Mouse (Mus musculus): ENCODE results near the gene Tpbpa. TPM values are rescaled to one million over a fixed set of nuclear protein-coding genes. Genes with fewer than 3 reads are reported as not detected.
"Not testable (repeated sequence)": the region's sequence is repeated elsewhere in the genome, so short reads cannot be mapped to it uniquely, and the experiment has no call there.

Tpbpa gene
- total RNA-seq (2021), result not detected
- long read RNA-seq, experiment 1, result 0 reads
- long read RNA-seq, experiment 2, result 0 reads

- DNase-seq; intact Hi-C loops (cut with DNase I; ENCODE audit: low total_unique reads): not testable (repeated sequence)
These were observed at the start of gene Tpbpa for GRCm38 (mm10) chr13:60941884-60942283. Gene Tpbpa (minus strand): TSS chr13:60941984.

- DNase-seq; intact Hi-C loops (cut with DNase I; ENCODE audit: low total_unique reads): not testable (repeated sequence)
These were observed 45.1 kb upstream of the Tpbpa start for GRCm38 (mm10) chr13:60986915-60987314.

DNA sequence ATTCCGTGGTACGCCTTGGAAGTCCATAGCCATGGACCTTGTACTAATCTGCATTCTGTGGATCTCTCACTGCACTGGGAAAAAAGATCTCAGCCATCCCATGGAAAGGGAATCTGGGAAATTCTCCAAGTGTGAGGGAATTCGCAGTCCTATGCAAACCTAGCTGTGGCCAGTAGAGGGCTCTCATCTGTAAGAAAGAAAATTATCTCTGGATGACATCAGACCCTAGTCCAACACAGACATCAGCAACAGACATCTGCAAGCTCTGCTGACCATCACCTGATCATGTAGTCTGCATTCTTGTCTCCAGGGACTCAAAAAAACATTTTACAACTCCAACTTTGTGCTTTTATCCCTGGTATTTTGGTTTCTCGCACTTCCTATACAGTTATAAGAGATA is 30.5 kb upstream of the Tpbpa start:
- intact Hi-C loops (cut with DNase I; ENCODE audit: low total_unique reads); DNase-seq: not testable (repeated sequence)

DNA sequence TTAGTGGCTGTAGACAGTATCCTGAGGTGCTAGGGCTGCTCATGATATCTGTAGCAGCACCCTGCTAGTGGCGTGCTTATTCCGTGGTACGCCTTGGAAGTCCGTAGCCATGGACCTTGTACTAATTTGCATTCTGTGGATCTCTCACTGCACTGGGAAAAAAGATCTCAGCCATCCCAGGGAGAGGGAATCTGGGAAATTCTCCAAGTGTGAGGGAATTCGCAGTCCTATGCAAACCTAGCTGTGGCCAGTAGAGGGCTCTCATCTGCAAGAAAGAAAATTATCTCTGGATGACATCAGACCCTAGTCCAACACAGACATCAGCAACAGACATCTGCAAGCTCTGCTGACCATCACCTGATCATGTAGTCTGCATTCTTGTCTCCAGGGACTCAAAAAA is 22.2 kb upstream of the Tpbpa start:
- DNase-seq, result not testable (repeated sequence)

DNA sequence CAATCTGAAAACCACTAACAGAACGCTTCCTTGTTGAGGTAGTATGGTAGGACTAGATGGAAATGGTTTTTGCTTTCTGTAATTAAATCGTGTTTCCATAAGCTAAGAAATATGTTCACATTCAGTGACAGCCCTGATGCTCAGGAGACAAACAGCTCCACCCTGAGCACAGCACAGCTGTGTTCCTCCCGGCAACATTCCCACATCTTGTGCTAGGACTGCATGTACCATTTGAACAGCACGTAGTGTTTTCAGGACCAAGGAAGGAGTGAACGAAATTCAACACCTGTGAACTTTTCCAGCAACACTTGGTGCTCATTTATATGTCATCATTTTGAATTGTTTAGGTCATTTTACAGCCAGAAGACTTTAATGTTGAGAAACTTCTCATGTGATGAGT is 19.9 kb upstream of the Tpbpa start:
- no peak for DNase-seq

More for the DNA sequence above, 22.2 kb upstream of the Tpbpa start:
- intact Hi-C loops (cut with DNase I; ENCODE audit: low total_unique reads), result not testable (repeated sequence)

DNA sequence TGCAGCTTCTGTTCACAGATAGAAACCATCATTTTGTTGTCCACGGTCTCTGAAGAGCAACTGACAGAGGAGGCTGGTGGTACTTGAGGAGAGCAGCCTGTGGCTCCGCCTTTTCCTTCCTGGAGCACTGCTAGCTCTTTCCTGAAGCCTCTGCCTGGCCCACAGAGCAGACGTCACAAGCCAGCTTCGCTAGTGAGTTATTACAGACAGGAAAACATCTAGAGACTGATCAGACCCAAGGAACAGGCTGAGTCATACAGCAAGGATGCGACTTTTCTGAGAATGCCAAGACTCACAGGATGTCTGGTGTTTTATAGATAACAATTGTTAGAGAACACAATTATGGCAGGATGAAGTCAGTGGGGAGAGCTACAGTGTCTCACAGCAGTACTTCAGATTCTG is 5.3 kb downstream of the Tpbpa start, which contains the start of the genes Gm49391 and Ctla2a:
Gm49391 (minus strand) TSS at position 72 of the 402 bp plus-strand sequence.
Ctla2a (minus strand) TSS at position 126 of the 402 bp plus-strand sequence.
- DNase-seq, result peak; percentile 11
- intact Hi-C loops (cut with DNase I; ENCODE audit: low total_unique reads), result no loop called here

More for the DNA sequence above, 19.9 kb upstream of the Tpbpa start:
- intact Hi-C loops (cut with DNase I; ENCODE audit: low total_unique reads), result no loop called here

DNA sequence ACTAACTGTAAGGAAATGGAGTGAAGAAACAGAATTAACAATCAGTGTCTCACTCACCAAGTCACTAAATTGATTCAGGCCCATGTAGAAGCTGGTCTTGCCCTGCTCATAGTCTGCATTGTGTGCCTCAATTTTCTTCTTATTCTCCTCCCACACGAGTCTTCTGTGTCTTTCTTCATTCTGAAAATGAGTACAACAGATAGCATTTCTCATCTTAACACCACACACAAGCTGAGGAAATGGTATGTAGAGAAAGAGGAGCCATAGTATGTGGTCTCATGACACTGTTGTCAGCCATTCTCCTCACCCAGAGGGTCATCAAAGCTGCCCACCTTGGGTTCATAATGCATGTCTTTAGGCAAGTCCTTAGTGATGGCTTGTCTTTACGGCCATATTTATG is 6.3 kb downstream of the Tpbpa start, which contains the start of gene Gm49393:
Gm49393 (minus strand) TSS at position 101 of the 400 bp plus-strand sequence.
- DNase-seq; intact Hi-C loops (cut with DNase I; ENCODE audit: low total_unique reads): not testable (repeated sequence)

DNA sequence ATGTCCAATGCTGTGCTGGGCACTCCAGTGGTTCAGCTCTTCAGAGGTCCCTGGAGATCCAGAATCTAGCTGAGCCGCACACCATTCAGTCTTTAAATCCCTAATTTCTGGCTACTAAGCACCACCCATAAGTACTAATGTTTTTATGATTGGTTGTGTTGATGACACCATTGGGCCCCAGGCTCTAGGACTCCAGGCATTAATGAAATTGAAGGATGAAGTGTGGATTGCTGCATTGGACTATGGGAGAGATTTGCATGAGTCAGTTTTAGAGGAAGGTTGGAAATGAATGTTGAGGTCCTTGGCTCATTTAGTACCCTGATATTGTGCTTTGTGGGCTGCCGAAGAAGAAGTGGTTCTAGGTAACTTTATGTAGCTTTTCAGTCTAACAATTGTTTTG is 37.0 kb downstream of the Tpbpa start, which contains the start of gene Tpbpb:
Tpbpb (minus strand) TSS at position 101 of the 400 bp plus-strand sequence.
- DNase-seq; intact Hi-C loops (cut with DNase I; ENCODE audit: low total_unique reads): not testable (repeated sequence)

GRCm38 (mm10) chr13:60897328-60897727 is 44.5 kb downstream of the Tpbpa start, which contains the start of gene Ctla2b:
Gene Ctla2b (minus strand): TSS chr13:60897447.
- intact Hi-C loops (cut with DNase I; ENCODE audit: low total_unique reads), result no loop called here
- DNase-seq, result peak; percentile 37

- DNase-seq; intact Hi-C loops (cut with DNase I; ENCODE audit: low total_unique reads): not testable (repeated sequence)
These were observed 45.0 kb downstream of the Tpbpa start, which contains the start of gene Gm49392 for GRCm38 (mm10) chr13:60896794-60897193. Gene Gm49392 (minus strand): TSS chr13:60896894.

DNA sequence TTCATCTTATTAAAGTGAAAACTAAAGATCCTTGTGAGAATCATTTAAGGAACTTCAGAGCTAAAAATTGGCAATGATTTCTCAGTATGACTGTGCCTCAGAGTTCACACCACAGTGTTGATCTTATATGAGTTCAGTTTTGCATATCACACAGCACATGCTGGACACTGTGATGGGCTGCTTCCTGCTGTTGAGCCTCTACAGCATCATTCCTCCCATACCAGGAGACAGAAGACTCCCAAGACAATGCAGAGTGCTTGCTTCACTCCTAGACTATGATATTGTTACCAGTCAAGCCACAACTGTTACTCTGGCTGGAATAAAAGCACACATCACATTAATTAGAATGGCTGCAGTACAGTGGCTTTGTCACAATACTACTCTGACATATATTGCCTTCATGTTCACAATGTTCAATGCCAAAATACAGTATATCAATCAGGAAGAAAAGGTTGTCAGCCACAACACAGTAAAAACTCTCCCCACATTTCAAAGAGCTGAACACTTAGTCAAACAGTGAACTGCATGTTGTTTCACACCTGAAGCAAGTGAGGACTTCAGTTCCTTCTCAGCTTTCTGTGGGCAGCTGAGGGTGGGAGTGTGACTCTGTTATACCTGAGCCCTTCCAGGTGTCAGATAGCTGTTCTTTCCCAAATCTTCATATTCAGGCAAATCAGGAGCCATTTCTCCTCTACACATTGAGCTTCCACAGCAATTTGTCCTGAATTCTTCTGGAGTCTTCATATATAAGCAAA is 46.2 kb downstream of the Tpbpa start:
- no peak for DNase-seq
- intact Hi-C loops (cut with DNase I; ENCODE audit: low total_unique reads), result no loop called here

- intact Hi-C loops (cut with DNase I; ENCODE audit: low total_unique reads), result no loop called here
- DNase-seq, result no peak
These were observed 49.5 kb downstream of the Tpbpa start for GRCm38 (mm10) chr13:60892301-60892700.

Other genes starting within 250 kb of the Tpbpa start
- not detected for gene BC051665, start 155.6 kb downstream of the Tpbpa start, total RNA-seq (2021)
- gene Ctsll3, start 139.1 kb downstream of the Tpbpa start, total RNA-seq (2021), result not detected
- under 1 TPM in 1 of 2 experiments, not detected in 1; 0.51 TPM for gene 4930486L24Rik, start 77.5 kb downstream of the Tpbpa start, total RNA-seq (2021)
- gene Gm49392, start 45.1 kb downstream of the Tpbpa start, total RNA-seq (2021), result under 1 TPM in 1 of 2 experiments, not detected in 1; 0.66 TPM
- 1 to 10 TPM; 2.0 to 3.8 TPM for gene Ctla2b, start 44.5 kb downstream of the Tpbpa start, total RNA-seq (2021)
- gene Tpbpb, start 37.1 kb downstream of the Tpbpa start, total RNA-seq (2021), result not detected
- not detected for gene Gm49393, start 6.4 kb downstream of the Tpbpa start, total RNA-seq (2021)
- 1 to 10 TPM in 1 of 2 experiments, under 1 TPM in 1; 0.76 to 2.7 TPM for gene Gm49391, start 5.4 kb downstream of the Tpbpa start, total RNA-seq (2021)
- gene Ctla2a, start 5.4 kb downstream of the Tpbpa start, total RNA-seq (2021), result 10 to 100 TPM; 24.7 to 73.3 TPM
- not detected for gene Ctsj, start 64.0 kb upstream of the Tpbpa start, total RNA-seq (2021)
- gene Ctsq, start 98.6 kb upstream of the Tpbpa start, total RNA-seq (2021), result not detected
- not detected for gene Ctsr, start 222.3 kb upstream of the Tpbpa start, total RNA-seq (2021)

All from gastrocnemius, postnatal 14 days (tissue).